Mouse (Mus musculus) left cerebral cortex, postnatal 4 days (tissue): ENCODE results near the gene Flt3l. TPM values are rescaled to one million over a fixed set of nuclear protein-coding genes. Genes with fewer than 3 reads are reported as not detected.

Experiments
- microRNA-seq: library from miRNA; unstranded; fragments of <30 nt; microRNA quantifications from one replicate; pipeline ENCODE4 v1.2.0, GENCODE M21; 2022
- total RNA-seq, 2 experiments: library from RNA; stranded (reverse); gene quantifications; 2 replicates each; pipeline ENCODE4 v1.2.3; 2021

The Flt3l gene
- total RNA-seq, 2 experiments from 2014 or later = 2.8 to 3.0 TPM

Small RNA genes lying within 50 kb of the gene (microRNA-seq; reads per million reads assigned to microRNA genes)
- gene Mir150 (425 reads per million, percentile 66 among the genes with 10 or more reads in this experiment), gene Mir5121 (34.6 reads per million, percentile 41 among the genes with 10 or more reads in this experiment), gene Mir7055 (not detected)

Other genes with a start within 250 kb of the Flt3l start
- gene Med25, start 243.7 kb downstream of the Flt3l start, total RNA-seq = 100 to 1,000 TPM; 117 to 122 TPM
- 10 to 100 TPM; 10.5 to 13.1 TPM for gene Fuz, start 240.4 kb downstream of the Flt3l start, total RNA-seq
- 100 to 1,000 TPM; 232 to 258 TPM for gene Ap2a1, start 206.9 kb downstream of the Flt3l start, total RNA-seq
- not detected for gene Tsks, start 193.2 kb downstream of the Flt3l start, total RNA-seq
- gene Cpt1c, start 161.6 kb downstream of the Flt3l start, total RNA-seq = 10 to 100 TPM; 59.7 to 68.8 TPM
- 100 to 1,000 TPM; 485 to 487 TPM for gene Prmt1, start 149.9 kb downstream of the Flt3l start, total RNA-seq
- gene Irf3, start 138.8 kb downstream of the Flt3l start, total RNA-seq = 10 to 100 TPM; 34.8 to 37.9 TPM
- gene Bcl2l12, start 137.7 kb downstream of the Flt3l start, total RNA-seq = 1 to 10 TPM; 4.4 to 4.7 TPM
- gene Scaf1, start 120.1 kb downstream of the Flt3l start, total RNA-seq = 100 to 1,000 TPM; 154 TPM
- 1 to 10 TPM; 6.9 to 7.2 TPM for gene Rras, start 118.5 kb downstream of the Flt3l start, total RNA-seq
- gene Prr12, start 83.6 kb downstream of the Flt3l start, total RNA-seq = 10 to 100 TPM; 77.9 to 80.6 TPM
- 10 to 100 TPM; 44.8 to 47.6 TPM for gene Nosip, start 74.0 kb downstream of the Flt3l start, total RNA-seq
- 1 to 10 TPM; 6.2 to 7.2 TPM for gene Prrg2, start 73.8 kb downstream of the Flt3l start, total RNA-seq
- 10 to 100 TPM; 13.0 to 16.7 TPM for gene Rcn3, start 44.2 kb downstream of the Flt3l start, total RNA-seq
- gene Fcgrt, start 32.6 kb downstream of the Flt3l start, total RNA-seq = 10 to 100 TPM; 17.7 to 18.3 TPM
- 100 to 1,000 TPM; 707 to 729 TPM for gene Rps11, start 12.0 kb downstream of the Flt3l start, total RNA-seq
- gene Rpl13a, start 7.7 kb downstream of the Flt3l start, total RNA-seq = 1,000 to 10,000 TPM in 1 of 2 experiments, 100 to 1,000 TPM in 1; 958 to 1,083 TPM
- under 1 TPM in 1 of 2 experiments, not detected in 1; 0.50 TPM for gene Gm45713, start 201 bp downstream of the Flt3l start, total RNA-seq
- gene Pih1d1, start 17.9 kb upstream of the Flt3l start, total RNA-seq = 100 to 1,000 TPM; 100 to 101 TPM
- 10 to 100 TPM; 16.7 to 16.9 TPM for gene Aldh16a1, start 18.2 kb upstream of the Flt3l start, total RNA-seq
- gene Slc17a7, start 27.5 kb upstream of the Flt3l start, total RNA-seq = 100 to 1,000 TPM; 267 to 292 TPM
- gene Gfy, start 43.1 kb upstream of the Flt3l start, total RNA-seq = under 1 TPM in 1 of 2 experiments, not detected in 1; 0.38 TPM
- not detected for gene Pth2, start 44.6 kb upstream of the Flt3l start, total RNA-seq
- 1 to 10 TPM; 1.1 to 1.9 TPM for gene Ccdc155, start 68.5 kb upstream of the Flt3l start, total RNA-seq
- 10 to 100 TPM; 14.5 to 18.3 TPM for gene Dkkl1, start 75.7 kb upstream of the Flt3l start, total RNA-seq
- 10 to 100 TPM; 15.1 to 17.6 TPM for gene Tead2, start 79.3 kb upstream of the Flt3l start, total RNA-seq
- gene Cd37, start 102.7 kb upstream of the Flt3l start, total RNA-seq = 1 to 10 TPM; 2.5 to 2.6 TPM
- 1 to 10 TPM; 1.2 to 1.8 TPM for gene Slc6a16, start 104.7 kb upstream of the Flt3l start, total RNA-seq
- gene Slc6a21, start 141.1 kb upstream of the Flt3l start, total RNA-seq = not detected
- gene Trpm4, start 197.3 kb upstream of the Flt3l start, total RNA-seq = 10 to 100 TPM; 32.1 to 33.8 TPM
- gene Hrc, start 198.9 kb upstream of the Flt3l start, total RNA-seq = under 1 TPM; 0.36 to 0.38 TPM
- gene Ppfia3, start 230.6 kb upstream of the Flt3l start, total RNA-seq = 100 to 1,000 TPM; 106 to 108 TPM
- 10 to 100 TPM; 60.4 to 68.3 TPM for gene Lin7b, start 234.2 kb upstream of the Flt3l start, total RNA-seq